Mouse (Mus musculus) heart, adult 2 months (tissue): ENCODE measurements around the gene Haus8.
"Not testable (repeated sequence)": the region's sequence is repeated elsewhere in the genome, so short reads cannot be mapped to it uniquely, and the experiment has no call there.

ENCODE experiments used
- CTCF ChIP-seq: fragments of 200-600 bp; IDR thresholded peaks from 2 replicates; pipeline ENCODE4 v1.8.1; 2022; ENCODE audit warnings: antibody characterized with exemption, mild to moderate bottlenecking, moderate library complexity
- EP300 ChIP-seq: fragments of 200-500 bp; IDR thresholded peaks from 2 replicates; pipeline ENCODE4 v1.6.1; 2011; ENCODE audit warnings: low read depth, low read length, control low read depth; ENCODE audit not compliant: insufficient read depth
- POLR2A ChIP-seq: fragments of 200-500 bp; IDR thresholded peaks from 2 replicates; pipeline ENCODE4 v1.6.1; 2011; ENCODE audit warnings: mild to moderate bottlenecking, low read depth, low read length, control low read depth; ENCODE audit not compliant: insufficient read depth

DNA sequence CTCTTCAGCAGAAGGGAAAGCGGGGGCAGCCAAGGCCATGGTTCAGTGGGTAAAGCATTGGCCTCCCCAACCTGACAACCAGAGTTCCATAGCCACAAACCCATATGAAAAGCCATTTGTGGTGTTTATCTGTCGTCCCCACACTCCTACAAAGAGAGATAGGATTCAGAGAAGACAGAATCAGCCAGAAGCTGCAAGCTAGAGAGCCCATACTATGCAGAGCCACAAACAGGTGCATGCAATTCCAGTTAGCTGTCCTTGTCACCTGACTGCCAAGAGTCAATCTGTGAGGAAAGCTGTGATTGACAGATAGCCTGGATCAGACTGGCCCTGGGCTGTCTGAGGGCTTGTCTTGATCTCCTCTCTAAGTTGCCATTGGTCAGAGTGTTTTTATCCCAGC is 47.0 kb upstream of the Haus8 start:
- TF ChIP-seq CTCF, POLR2A, EP300: not testable (repeated sequence)
